Mouse (Mus musculus) stomach, embryonic 15.5 days (tissue): Measurements from ENCODE around the gene Wdr76. TPM values are rescaled to one million over a fixed set of nuclear protein-coding genes. Genes with fewer than 3 reads are reported as not detected.
"Not testable (repeated sequence)": the region's sequence is repeated elsewhere in the genome, so short reads cannot be mapped to it uniquely, and the experiment has no call there.

ENCODE experiments used
- ATAC-seq: fragments of 200-750 bp; cut with Nextera tagmentation; 2 replicates; pipeline ENCODE4 v1.8.0; 2017; ENCODE audit warnings: low read depth, moderate number of reproducible peaks, moderate TSS enrichment; ENCODE audit not compliant: insufficient read depth, low FRiP score
- H3K27ac ChIP-seq: fragments of 300-500 bp; sonication (generic); 2 replicates; pipeline ENCODE4 v1.5.1; 2015; ENCODE audit warnings: mild to moderate bottlenecking, inconsistent platforms
- H3K27me3 ChIP-seq: fragments of 300-500 bp; sonication (generic); replicated peaks from 2 replicates; pipeline ENCODE4 v1.6.1; 2015; ENCODE audit warnings: inconsistent platforms
- H3K36me3 ChIP-seq: fragments of 300-500 bp; sonication (generic); 2 replicates; pipeline ENCODE4 v1.6.1; 2015; ENCODE audit warnings: inconsistent platforms
- H3K4me1 ChIP-seq: fragments of 300-500 bp; sonication (generic); 2 replicates; pipeline ENCODE4 v1.6.1; 2015; ENCODE audit warnings: inconsistent platforms
- H3K4me2 ChIP-seq: fragments of 300-500 bp; sonication (generic); 2 replicates; pipeline ENCODE4 v1.6.1; 2015; ENCODE audit warnings: mild to moderate bottlenecking, inconsistent platforms
- H3K4me3 ChIP-seq: fragments of 300-500 bp; sonication (generic); replicated peaks from 2 replicates; pipeline ENCODE4 v1.5.1; 2015; ENCODE audit warnings: inconsistent platforms
- H3K9ac ChIP-seq: fragments of 300-500 bp; sonication (generic); 2 replicates; pipeline ENCODE4 v1.6.1; 2015; ENCODE audit warnings: inconsistent platforms
- H3K9me3 ChIP-seq: fragments of 300-500 bp; sonication (generic); 2 replicates; pipeline ENCODE4 v1.6.1; 2016; ENCODE audit warnings: inconsistent platforms
- WGBS: fragments of 180-500 bp; shearing (Covaris S2); methylation state at CpG from one replicate; pipeline ENCODE4 v1.1.7; 2015; 5-methylcytosine and 5-hydroxymethylcytosine counted together
- polyA plus RNA-seq: library from polyadenylated mRNA; unstranded; fragments of >200 nt; fragmentation: Nextera tagmentation; extraction: Ambion mirVana; gene quantifications from 2 replicates; pipeline ENCODE4 v1.2.1, GENCODE M21; 2015

Wdr76 gene
- polyA plus RNA-seq = 7.7 and 8.0 TPM in 2 replicates

DNA sequence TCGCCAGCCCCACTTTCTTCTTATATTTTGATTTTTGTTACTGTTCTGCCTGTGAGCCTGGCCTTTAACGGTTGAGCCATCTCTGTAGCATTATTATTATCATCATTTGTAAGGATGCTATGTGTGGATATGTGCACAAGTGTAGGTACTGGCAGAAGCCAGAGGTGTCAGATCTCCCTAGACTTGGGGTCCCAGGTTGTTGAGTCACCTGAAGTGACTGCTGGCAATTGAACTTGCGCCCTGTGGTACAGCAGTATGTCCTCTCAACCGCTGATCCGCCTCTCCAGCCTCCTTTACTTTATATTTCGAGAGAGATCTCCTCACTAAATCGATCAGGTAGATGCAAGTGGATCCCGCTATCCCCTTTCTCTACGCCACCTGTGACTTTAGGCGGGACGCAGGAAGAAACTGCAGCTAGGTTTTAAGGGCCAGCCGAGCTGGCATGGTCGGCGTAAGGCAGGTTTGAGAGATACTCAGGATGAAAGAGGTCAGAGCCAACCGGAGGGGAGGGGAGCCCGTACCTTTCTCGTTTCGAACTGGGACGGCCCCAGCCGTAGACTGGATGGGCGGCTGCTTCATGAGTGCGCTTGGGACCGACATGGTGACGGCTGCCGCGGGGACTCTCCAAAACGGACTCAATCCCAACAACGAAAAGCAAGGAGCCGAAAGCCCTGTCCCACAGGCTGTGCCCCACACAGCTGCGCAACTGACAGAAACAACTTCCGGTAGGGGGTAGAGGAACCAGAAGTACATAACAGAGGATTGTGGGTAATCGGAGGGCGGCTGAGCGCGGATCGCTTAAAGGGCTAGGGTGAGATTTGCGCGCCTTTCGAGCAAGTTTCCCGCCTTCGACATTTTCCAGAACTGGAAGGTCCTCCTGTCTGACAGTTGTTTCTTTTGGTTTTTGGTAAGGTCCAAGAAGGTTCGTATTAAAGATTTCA lies at the start of gene Wdr76, which contains the start of gene Mfap1a:
TSS of gene Wdr76 (plus strand) at position 782 of the 941 bp plus-strand sequence.
TSS of gene Mfap1a (minus strand) at position 724 of the 941 bp plus-strand sequence.
- H3K27me3 ChIP-seq, H3K9me3 ChIP-seq, H3K4me1 ChIP-seq, H3K36me3 ChIP-seq: not testable (repeated sequence)
- 4% methylated on average over 42 of the region's 42 CpGs for WGBS
- peak within 1 kb of the TSS; percentile 58 for H3K4me3 ChIP-seq
- peak; percentile 88 for ATAC-seq
- H3K4me2 ChIP-seq = peak within 1 kb of the TSS; percentile 79
- H3K9ac ChIP-seq = peak within 1 kb of the TSS; percentile 35
- peak within 1 kb of the TSS; percentile 67; the same call in 1 of the 2 replicates for H3K27ac ChIP-seq

DNA sequence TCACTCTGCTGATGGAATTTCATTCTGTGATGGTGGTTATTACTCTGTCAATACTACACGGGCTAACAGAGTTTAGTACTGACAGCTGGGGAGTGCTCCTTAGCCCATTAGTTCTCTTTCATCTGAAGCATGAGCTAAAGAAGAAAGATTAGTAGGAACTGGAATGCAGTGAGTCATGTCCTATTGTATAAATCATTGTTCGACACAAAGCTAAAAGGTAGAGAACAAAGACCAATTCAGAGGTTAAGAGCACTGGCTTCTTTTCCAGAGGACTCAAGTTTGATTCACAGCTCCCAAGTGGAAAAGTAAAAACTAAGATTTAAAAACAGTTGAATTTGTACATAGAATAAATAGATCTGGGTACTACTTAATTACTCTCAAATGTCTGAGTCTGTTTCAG lies 46.5 kb upstream of the Wdr76 start:
- no peak overlapping the region for H3K4me2 ChIP-seq
- ATAC-seq = no peak
- H3K36me3 ChIP-seq = peaks cover 6% of the 10 kb centered on the region
- peaks cover 6% of the 10 kb centered on the region; the same call in 1 of the 2 replicates for H3K4me1 ChIP-seq
- no peaks in the 10 kb centered on the region for H3K27me3 ChIP-seq
- H3K27ac ChIP-seq = no peak overlapping the region
- H3K9ac ChIP-seq = no peak overlapping the region
- 50% methylated on average over 2 of the region's 2 CpGs for WGBS
- no peak overlapping the region for H3K4me3 ChIP-seq
- H3K9me3 ChIP-seq = no peaks in the 10 kb centered on the region

DNA sequence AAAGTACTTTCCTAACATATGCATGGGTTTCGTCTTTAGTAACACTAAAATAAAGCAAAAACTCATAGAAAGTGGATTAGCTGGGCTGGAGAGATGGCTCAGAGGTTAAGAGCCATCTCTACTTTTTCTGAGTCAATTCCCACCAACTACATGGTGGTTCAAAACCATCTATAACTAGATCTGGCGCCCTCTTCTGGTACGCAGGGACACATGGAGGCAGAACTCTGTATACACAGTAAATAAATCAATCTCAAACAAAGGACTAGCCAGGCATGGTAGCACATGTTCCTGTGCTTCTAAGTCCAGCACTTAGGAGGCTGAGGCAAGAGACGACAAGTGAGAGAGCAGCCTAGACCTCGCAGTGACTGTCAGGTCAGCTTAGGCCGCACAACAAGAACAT lies 37.5 kb upstream of the Wdr76 start:
- not testable (repeated sequence) for H3K4me2 ChIP-seq, H3K4me3 ChIP-seq, H3K9me3 ChIP-seq, H3K9ac ChIP-seq, H3K27ac ChIP-seq, H3K4me1 ChIP-seq, ATAC-seq, H3K36me3 ChIP-seq, H3K27me3 ChIP-seq
- 52% methylated on average over 3 of the region's 6 CpGs for WGBS

DNA sequence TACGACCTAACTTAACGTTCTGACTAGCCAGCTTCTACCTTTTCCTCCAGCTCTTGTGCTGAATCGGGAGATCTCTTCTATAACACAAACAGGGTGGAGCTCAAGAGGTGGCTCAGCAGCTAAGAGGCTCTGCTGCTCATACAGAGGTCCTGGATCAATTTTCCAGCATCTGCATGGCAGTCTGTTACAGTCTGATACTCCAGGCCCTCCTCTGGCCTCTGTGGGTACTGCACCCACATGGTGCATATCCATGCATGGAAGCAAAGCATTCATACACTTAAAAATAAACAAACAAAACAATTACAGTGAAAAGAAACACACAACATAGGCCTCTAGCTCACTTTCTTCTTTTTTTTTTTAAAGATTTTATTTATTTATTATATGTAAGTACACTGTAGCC lies 33.7 kb upstream of the Wdr76 start:
- H3K27ac ChIP-seq, ATAC-seq, H3K4me3 ChIP-seq, H3K36me3 ChIP-seq, H3K9me3 ChIP-seq, H3K4me1 ChIP-seq, H3K27me3 ChIP-seq, H3K9ac ChIP-seq: not testable (repeated sequence)
- H3K4me2 ChIP-seq = peak overlapping the region; percentile 69
- 97% methylated on average over 3 of the region's 3 CpGs for WGBS

DNA sequence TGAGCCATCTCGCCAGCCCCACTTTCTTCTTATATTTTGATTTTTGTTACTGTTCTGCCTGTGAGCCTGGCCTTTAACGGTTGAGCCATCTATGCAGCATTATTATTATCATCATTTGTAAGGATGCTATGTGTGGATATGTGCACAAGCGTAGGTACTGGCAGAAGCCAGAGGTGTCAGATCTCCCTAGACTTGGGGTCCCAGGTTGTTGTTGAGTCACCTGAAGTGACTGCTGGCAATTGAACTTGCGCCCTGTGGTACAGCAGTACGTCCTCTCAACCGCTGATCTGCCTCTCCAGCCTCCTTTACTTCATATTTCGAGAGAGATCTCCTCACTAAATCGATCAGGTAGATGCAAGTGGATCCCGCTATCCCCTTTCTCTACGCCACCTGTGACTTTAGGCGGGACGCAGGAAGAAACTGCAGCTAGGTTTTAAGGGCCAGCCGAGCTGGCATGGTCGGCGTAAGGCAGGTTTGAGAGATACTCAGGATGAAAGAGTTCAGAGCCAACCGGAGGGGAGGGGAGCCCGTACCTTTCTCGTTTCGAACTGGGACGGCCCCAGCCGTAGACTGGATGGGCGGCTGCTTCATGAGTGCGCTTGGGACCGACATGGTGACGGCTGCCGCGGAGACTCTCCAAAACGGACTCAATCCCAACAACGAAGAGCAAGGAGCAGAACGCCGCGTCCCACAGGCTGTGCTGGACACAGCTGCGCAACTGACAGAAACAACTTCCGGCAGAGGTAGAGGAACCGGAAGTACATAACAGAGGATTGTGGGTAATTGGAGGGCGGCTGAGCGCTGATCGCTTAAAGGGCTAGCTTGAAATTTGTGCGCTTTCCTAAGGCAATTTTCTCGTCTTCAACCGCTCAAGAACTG lies 33.0 kb upstream of the Wdr76 start, which contains the start of gene Mfap1b:
TSS of gene Mfap1b (minus strand) at position 767 of the 879 bp plus-strand sequence.
- 4% methylated on average over 41 of the region's 41 CpGs for WGBS
- not testable (repeated sequence) for H3K36me3 ChIP-seq, H3K9me3 ChIP-seq, H3K4me1 ChIP-seq, H3K27me3 ChIP-seq
- peak within 1 kb of the TSS; percentile 69 for H3K4me2 ChIP-seq
- ATAC-seq = peak; percentile 94
- peak within 1 kb of the TSS; percentile 66 for H3K4me3 ChIP-seq
- H3K27ac ChIP-seq = peak within 1 kb of the TSS; percentile 48
- peak within 1 kb of the TSS; percentile 33 for H3K9ac ChIP-seq

DNA sequence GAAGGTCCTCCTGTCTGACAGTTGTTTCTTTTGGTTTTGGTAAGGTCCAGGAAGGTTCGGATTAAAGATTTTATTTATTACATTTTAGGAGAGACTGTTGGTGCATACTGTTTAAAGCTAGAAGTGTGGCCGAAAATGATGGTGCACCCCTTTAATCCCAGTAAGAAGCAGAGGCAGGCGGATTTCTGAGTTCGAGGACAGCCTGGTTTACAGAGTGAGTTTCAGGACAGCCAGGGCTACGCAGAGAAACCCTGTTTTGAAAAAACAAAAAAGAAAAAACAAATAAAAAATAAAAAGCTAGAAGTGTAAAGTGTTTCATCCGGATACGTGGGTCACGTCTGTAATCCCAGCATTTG lies 32.4 kb upstream of the Wdr76 start:
- H3K36me3 ChIP-seq = no peaks in the 10 kb centered on the region
- ATAC-seq = peak; percentile 20; the same call in 1 of the 2 replicates
- peak overlapping the region; percentile 66 for H3K4me3 ChIP-seq
- WGBS = 32% methylated on average over 8 of the region's 8 CpGs
- H3K27ac ChIP-seq = peak overlapping the region; percentile 48
- H3K9me3 ChIP-seq = no peaks in the 10 kb centered on the region
- no peaks in the 10 kb centered on the region for H3K27me3 ChIP-seq
- H3K4me2 ChIP-seq = peak overlapping the region; percentile 69
- no peak overlapping the region for H3K9ac ChIP-seq
- H3K4me1 ChIP-seq = no peaks in the 10 kb centered on the region

DNA sequence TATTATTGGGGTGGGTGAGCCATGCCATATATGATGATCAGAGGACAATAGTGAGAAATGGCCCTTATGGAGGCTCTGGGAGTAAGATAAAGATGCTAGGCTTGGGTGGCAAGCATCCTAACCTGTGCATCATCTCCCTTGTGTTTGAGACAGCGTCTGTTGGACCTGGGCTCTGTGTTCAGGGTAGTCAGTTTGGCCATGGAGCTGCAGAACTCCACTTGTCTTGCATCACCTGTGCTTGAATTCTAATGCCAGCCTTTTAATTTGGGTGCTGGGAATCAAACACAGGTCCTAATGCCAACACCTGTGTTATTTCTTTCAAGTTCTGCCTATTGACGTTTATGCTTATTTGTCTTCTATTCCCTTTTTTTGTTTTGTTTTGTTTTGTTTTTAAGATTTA lies 31.2 kb upstream of the Wdr76 start:
- WGBS = 96% methylated on average over 2 of the region's 2 CpGs
- not testable (repeated sequence) for ATAC-seq, H3K4me1 ChIP-seq, H3K27me3 ChIP-seq, H3K4me2 ChIP-seq, H3K9me3 ChIP-seq, H3K9ac ChIP-seq, H3K36me3 ChIP-seq, H3K4me3 ChIP-seq, H3K27ac ChIP-seq

DNA sequence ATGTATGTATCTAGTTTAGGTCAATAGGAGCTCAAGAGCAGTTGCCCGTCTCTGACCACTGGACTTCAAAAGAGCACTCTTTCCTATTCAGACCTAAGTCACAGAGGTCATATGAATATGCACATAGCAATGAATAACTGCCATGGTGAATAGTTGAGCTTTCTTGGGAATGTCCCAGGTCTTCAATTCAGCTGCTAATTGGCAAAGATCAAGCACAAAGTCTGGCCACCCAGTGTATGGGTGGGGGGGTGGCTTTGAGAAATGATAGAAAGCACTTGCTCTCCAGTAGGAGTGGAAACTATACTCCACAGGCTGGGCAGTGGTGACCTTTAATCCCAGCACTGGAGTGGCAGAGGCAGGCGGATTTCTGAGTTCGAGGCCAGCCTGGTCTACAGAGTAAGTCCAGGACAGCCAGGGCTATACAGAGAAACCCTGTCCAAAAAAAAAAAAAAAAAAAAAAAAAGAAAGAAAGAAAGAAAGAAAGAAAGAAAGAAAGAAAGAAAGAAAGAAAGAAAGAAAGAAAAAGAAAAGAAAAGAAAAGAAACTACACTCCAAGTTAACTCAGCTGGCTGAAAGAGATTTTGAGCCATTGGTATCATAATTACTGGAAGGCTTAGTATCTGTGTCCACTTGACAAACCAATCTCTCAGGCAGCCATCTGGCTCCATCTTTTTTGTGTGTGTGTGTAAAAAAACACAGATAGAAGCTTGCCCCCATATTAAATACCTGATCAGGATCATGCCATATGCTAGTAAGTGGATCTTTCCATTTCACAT lies 28.8 kb upstream of the Wdr76 start:
- ATAC-seq = no peak
- Histone ChIP-seq H3K4me1 (no peaks in the 10 kb centered on the region), H3K27ac (no peak overlapping the region), H3K9ac (no peak overlapping the region), H3K36me3 (no peaks in the 10 kb centered on the region), H3K4me3 (no peak overlapping the region), H3K9me3 (no peaks in the 10 kb centered on the region), H3K27me3 (no peaks in the 10 kb centered on the region), H3K4me2 (no peak overlapping the region)
- 86% methylated on average over 3 of the region's 3 CpGs for WGBS

DNA sequence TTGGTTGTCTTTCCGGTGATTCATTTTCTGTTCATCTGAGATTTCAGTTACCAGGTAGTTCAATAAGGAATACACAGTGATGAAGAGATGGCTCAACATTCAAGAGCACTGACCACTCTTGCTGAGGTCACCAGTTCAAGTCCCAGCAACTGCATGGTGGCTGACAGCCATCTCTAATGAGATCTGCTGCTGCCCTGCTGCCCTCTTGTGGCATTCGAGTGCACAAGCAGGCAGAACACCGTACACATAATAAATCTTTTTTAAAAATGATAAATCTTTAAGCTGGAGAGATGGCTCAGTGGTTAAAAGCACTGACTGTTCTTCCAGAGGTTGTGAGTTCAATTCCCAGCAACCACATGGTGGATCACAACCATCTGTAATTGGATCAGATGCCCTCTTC lies 26.0 kb upstream of the Wdr76 start:
- ATAC-seq = no peak
- 54% methylated on average over 3 of the region's 3 CpGs for WGBS
- H3K27ac ChIP-seq = no peak overlapping the region
- H3K36me3 ChIP-seq = no peaks in the 10 kb centered on the region
- no peak overlapping the region for H3K9ac ChIP-seq
- no peaks in the 10 kb centered on the region for H3K4me1 ChIP-seq
- no peak overlapping the region for H3K4me3 ChIP-seq
- no peak overlapping the region for H3K4me2 ChIP-seq
- no peaks in the 10 kb centered on the region for H3K9me3 ChIP-seq
- no peaks in the 10 kb centered on the region for H3K27me3 ChIP-seq

DNA sequence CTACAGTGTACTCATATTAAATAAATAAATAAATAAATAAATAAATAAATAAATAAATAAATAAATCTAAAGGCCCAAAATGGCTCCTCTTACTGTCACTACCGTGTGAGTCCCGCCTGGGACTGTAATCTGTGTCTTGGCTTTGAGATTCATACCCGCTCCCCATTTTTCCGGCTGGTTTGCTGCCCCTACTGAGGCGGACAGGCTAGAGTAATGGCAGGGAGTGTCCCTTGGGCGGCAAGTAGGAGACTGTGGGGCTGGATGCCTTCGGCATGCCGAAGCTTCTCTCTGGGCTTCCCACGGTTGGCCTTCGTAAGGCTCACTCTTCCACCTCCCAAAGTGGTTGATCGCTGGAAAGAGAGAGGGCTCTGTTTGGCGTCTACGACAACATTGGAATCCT lies 25.6 kb upstream of the Wdr76 start:
- WGBS = 86% methylated on average over 13 of the region's 13 CpGs
- H3K4me2 ChIP-seq, H3K27me3 ChIP-seq, ATAC-seq, H3K9me3 ChIP-seq, H3K9ac ChIP-seq, H3K27ac ChIP-seq, H3K4me1 ChIP-seq, H3K36me3 ChIP-seq, H3K4me3 ChIP-seq: not testable (repeated sequence)

DNA sequence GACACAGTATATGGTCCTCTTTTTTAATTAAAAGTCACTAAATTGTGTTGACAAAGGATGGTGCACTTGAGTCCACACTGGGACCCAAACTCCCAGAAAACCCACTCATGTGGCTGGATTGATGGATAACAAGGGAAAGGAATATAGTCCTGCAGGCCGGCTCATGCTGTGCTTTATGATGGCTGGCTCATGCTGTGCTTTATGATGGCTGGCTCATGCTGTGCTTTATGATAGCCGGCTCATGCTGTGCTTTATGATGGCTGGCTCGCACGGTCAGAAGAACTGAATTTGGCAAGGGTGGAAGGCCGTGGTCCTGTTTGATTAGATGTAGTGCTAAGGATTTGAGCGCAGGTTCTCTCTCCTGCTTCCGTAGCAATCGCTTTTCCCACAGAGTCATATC lies 22.9 kb upstream of the Wdr76 start:
- WGBS = 77% methylated on average over 8 of the region's 8 CpGs
- Histone ChIP-seq H3K27me3 (no peaks in the 10 kb centered on the region), H3K36me3 (no peaks in the 10 kb centered on the region), H3K9me3 (no peaks in the 10 kb centered on the region), H3K27ac (no peak overlapping the region), H3K9ac (no peak overlapping the region), H3K4me1 (no peaks in the 10 kb centered on the region), H3K4me2 (no peak overlapping the region), H3K4me3 (no peak overlapping the region)
- ATAC-seq = no peak
